Mouse (Mus musculus): ENCODE data around the gene Lmod2.

GRCm38 (mm10) chr6:24602351-24602750, 4.8 kb downstream of the Lmod2 start:
- TF ChIP-seq GATA1 (IDR thresholded peaks at IDR 0.05; ENCODE audit: borderline replicate concordance, low read length) (no peak), FLI1 (IDR thresholded peaks at IDR 0.05; ENCODE audit: low read length) (no peak)
